Mouse (Mus musculus) CH12.LX (cell line): Measurements from ENCODE around the gene Inpp5a. TPM values are rescaled to one million over a fixed set of nuclear protein-coding genes. Genes with fewer than 3 reads are reported as not detected.

ENCODE experiments used
- DNase-seq: peaks from one replicate; pipeline ENCODE4 v3.0.0-alpha.2; 2013; ENCODE audit errors: extremely low read depth
- H3K27ac ChIP-seq: 2 replicates; pipeline ENCODE4 v1.5.1; 2012; ENCODE audit warnings: low read depth, mild to moderate bottlenecking, control low read depth, moderate library complexity; ENCODE audit not compliant: insufficient read depth
- H3K27me3 ChIP-seq: replicated peaks from 2 replicates; pipeline ENCODE3; 2012; ENCODE audit warnings: inconsistent platforms
- H3K36me3 ChIP-seq, 2 experiments: replicated peaks in 1 of 2; 2 replicates each; pipeline versions ENCODE3 to v1.6.1; 2012; ENCODE audit warnings: inconsistent platforms in 1 of 2, low read length in 1 of 2, mild to moderate bottlenecking in 1 of 2, mixed read lengths in 1 of 2, moderate library complexity in 1 of 2; ENCODE audit not compliant: control insufficient read depth in 1 of 2, insufficient read depth in 1 of 2
- H3K4me1 ChIP-seq, 2 experiments: 2 replicates each; pipeline ENCODE4 v1.6.1; 2012; ENCODE audit warnings: inconsistent platforms in 1 of 2, moderate library complexity in 1 of 2; ENCODE audit not compliant: insufficient read depth in 2 of 2, control insufficient read depth in 1 of 2
- H3K4me2 ChIP-seq: 2 replicates; pipeline ENCODE4 v1.6.1; 2012; ENCODE audit warnings: low read depth, mild to moderate bottlenecking, control low read depth; ENCODE audit not compliant: poor library complexity, insufficient read depth, severe bottlenecking
- H3K4me3 ChIP-seq, 3 experiments: fragments of 150-350 bp in 1 of 3; sonication (generic) in 1 of 3; replicated peaks in 1 of 3; 2 replicates each; pipeline versions ENCODE3 to v1.5.1; 2011 to 2012; ENCODE audit warnings: low read depth in 2 of 3, low read length in 2 of 3, mild to moderate bottlenecking in 2 of 3, moderate library complexity in 2 of 3, control low read depth in 1 of 3, improper control_type of control experiment in 1 of 3, inconsistent platforms in 1 of 3, mixed read lengths in 1 of 3; ENCODE audit not compliant: poor library complexity in 1 of 3
- H3K79me2 ChIP-seq: replicated peaks from 2 replicates; pipeline ENCODE4 v1.6.1; 2012; ENCODE audit warnings: mild to moderate bottlenecking, moderate library complexity; ENCODE audit not compliant: control insufficient read depth, poor library complexity, insufficient read depth, severe bottlenecking; ENCODE audit errors: extremely low read depth
- H3K9ac ChIP-seq: 2 replicates; pipeline ENCODE4 v1.6.1; 2012; ENCODE audit warnings: low read depth, mild to moderate bottlenecking, control low read depth, moderate library complexity; ENCODE audit not compliant: insufficient read depth
- H3K9me3 ChIP-seq: replicated peaks from 2 replicates; pipeline ENCODE3; 2012; ENCODE audit warnings: low read length, inconsistent platforms, mixed read lengths
- CHD2 ChIP-seq: IDR thresholded peaks from 2 replicates; pipeline ENCODE4 v1.6.1; 2011; ENCODE audit warnings: low read length, improper control_type of control experiment
- E2F4 ChIP-seq: IDR thresholded peaks from 2 replicates; pipeline ENCODE4 v1.6.1; 2011; ENCODE audit warnings: low read depth, low read length, improper control_type of control experiment; ENCODE audit not compliant: insufficient replicate concordance
- JUND ChIP-seq: conservative IDR thresholded peaks from 2 replicates; pipeline ENCODE4 v1.6.1; 2011; ENCODE audit warnings: low read depth, low read length, improper control_type of control experiment
- KAT2A ChIP-seq: IDR thresholded peaks from 2 replicates; pipeline ENCODE4 v1.6.1; 2012; ENCODE audit warnings: low read length, improper control_type of control experiment, inconsistent platforms; ENCODE audit not compliant: insufficient replicate concordance
- MAFK ChIP-seq: IDR thresholded peaks from 2 replicates; pipeline ENCODE4 v1.6.1; 2011; ENCODE audit warnings: low read length, improper control_type of control experiment; ENCODE audit not compliant: insufficient replicate concordance
- MAZ ChIP-seq: IDR thresholded peaks from 2 replicates; pipeline ENCODE4 v1.6.1; 2012; ENCODE audit warnings: low read depth, mild to moderate bottlenecking, inconsistent platforms, low read length, improper control_type of control experiment, moderate library complexity
- NELFE ChIP-seq: IDR thresholded peaks from 2 replicates; pipeline ENCODE4 v1.6.1; 2011; ENCODE audit warnings: low read depth, low read length, improper control_type of control experiment
- POLR2A ChIP-seq: IDR thresholded peaks from 2 replicates; pipeline ENCODE4 v1.6.1; 2011; ENCODE audit warnings: low read depth, mild to moderate bottlenecking, improper control_type of control experiment, low read length
- POLR2AphosphoS2 ChIP-seq: IDR thresholded peaks from 2 replicates; pipeline ENCODE4 v1.6.1; 2011; ENCODE audit warnings: low read depth, low read length, improper control_type of control experiment
- RCOR1 ChIP-seq: conservative IDR thresholded peaks from 2 replicates; pipeline ENCODE4 v1.6.1; 2012; ENCODE audit warnings: low read depth, mild to moderate bottlenecking, inconsistent platforms, low read length, improper control_type of control experiment
- SIN3A ChIP-seq: IDR thresholded peaks from 2 replicates; pipeline ENCODE4 v1.6.1; 2012; ENCODE audit warnings: low read length, improper control_type of control experiment, inconsistent platforms
- USF1 ChIP-seq: IDR thresholded peaks from 2 replicates; pipeline ENCODE4 v1.6.1; 2014; ENCODE audit warnings: low read depth, mild to moderate bottlenecking, inconsistent platforms, low read length, improper control_type of control experiment
- ZMIZ1 ChIP-seq: IDR thresholded peaks from 2 replicates; pipeline ENCODE4 v1.6.1; 2012; ENCODE audit warnings: low read depth, mild to moderate bottlenecking, inconsistent platforms, low read length, improper control_type of control experiment
- ZNF384 ChIP-seq: IDR thresholded peaks from 2 replicates; pipeline ENCODE4 v1.6.1; 2012; ENCODE audit warnings: low read depth, low read length, improper control_type of control experiment, inconsistent platforms
- dilution Hi-C: fragments of 300-500 bp; cut with MboI; formaldehyde crosslinking; loops from 2 replicates; pipeline ENCODE4 v1.14.3; 2020; ENCODE audit warnings: low sequenced_read_pairs; ENCODE audit not compliant: extremely low pct_unique_long_range_greater_than_20kb, extremely low pct_ligation_motif_present
- in situ Hi-C: fragments of 300-500 bp; cut with MboI; formaldehyde crosslinking; loops from 3 replicates; pipeline ENCODE4 v1.14.3; 2019; ENCODE audit warnings: low sequenced_read_pairs, low pct_ligation_motif_present, low pct_unique_long_range_greater_than_20kb, mixed read lengths
- polyA plus RNA-seq: library from polyadenylated mRNA; unstranded; fragments of >175 nt; gene quantifications from 2 replicates; pipeline ENCODE4 v1.2.1, GENCODE M21; 2012; ENCODE audit warnings: low read depth; ENCODE audit not compliant: insufficient read length
- total RNA-seq, 2 experiments: library from RNA; depleted of rRNA; stranded (reverse); fragments of 300-350 nt in 1 of 2; fragments of >200 nt in 1 of 2; gene quantifications; 2 replicates each; pipeline ENCODE4 v1.2.3; 2012 to 2014

Inpp5a gene
- total and polyA plus RNA-seq, 3 experiments: 1.7 to 5.4 (median 3.0) TPM

DNA sequence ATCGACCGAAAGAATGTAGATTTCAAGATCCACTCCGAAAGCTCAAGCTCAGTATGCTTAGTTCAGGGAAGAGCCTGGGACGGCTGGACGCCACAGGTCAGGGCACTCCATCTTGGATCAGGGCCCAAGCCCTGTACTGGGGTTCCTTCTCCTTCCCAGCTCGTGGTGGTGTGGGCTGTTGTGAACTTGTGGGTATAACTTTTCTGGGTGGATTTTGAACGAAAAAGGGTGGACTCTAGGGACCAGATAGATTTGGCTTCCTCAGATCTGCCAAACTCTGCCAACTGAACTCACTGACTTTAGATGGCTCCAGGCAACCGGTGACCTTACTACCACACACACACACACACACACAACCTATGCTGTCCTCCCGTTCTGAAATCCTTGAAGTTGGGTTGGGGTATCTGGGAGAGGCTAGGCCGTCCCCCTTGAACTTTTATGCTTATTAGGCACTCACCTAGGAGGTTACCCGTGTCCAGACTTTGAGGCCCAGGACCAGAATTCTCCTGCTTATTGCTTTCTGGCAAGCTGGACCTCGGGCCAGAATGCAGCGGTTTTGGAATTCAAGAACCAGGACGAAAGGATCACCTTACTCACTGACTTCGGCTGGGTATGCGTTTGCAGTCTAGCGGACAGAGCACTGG, 194.3 kb downstream of the Inpp5a start:
- Histone ChIP-seq H3K4me3 (no peak overlapping the region), H3K79me2 (no peaks in the 10 kb centered on the region), H3K9me3 (peaks cover 46% of the 10 kb centered on the region), H3K36me3 (peaks cover 0 to 13% of the 10 kb centered on the region in 2 experiments), H3K27me3 (no peaks in the 10 kb centered on the region), H3K4me2 (no peak overlapping the region), H3K4me1 (peaks cover 0 to 12% of the 10 kb centered on the region in 2 experiments; a peak in 2 of 4 replicates), H3K9ac (no peak overlapping the region), H3K27ac (no peak overlapping the region)
- no peak for DNase-seq
- TF ChIP-seq E2F4 (no peak), MAZ (no peak), NELFE (no peak), SIN3A (no peak), POLR2A (no peak), ZMIZ1 (no peak), POLR2AphosphoS2 (no peak), ZNF384 (no peak), KAT2A (no peak)
- dilution Hi-C loops: no loop called here
- in situ Hi-C loops: no loop called here

DNA sequence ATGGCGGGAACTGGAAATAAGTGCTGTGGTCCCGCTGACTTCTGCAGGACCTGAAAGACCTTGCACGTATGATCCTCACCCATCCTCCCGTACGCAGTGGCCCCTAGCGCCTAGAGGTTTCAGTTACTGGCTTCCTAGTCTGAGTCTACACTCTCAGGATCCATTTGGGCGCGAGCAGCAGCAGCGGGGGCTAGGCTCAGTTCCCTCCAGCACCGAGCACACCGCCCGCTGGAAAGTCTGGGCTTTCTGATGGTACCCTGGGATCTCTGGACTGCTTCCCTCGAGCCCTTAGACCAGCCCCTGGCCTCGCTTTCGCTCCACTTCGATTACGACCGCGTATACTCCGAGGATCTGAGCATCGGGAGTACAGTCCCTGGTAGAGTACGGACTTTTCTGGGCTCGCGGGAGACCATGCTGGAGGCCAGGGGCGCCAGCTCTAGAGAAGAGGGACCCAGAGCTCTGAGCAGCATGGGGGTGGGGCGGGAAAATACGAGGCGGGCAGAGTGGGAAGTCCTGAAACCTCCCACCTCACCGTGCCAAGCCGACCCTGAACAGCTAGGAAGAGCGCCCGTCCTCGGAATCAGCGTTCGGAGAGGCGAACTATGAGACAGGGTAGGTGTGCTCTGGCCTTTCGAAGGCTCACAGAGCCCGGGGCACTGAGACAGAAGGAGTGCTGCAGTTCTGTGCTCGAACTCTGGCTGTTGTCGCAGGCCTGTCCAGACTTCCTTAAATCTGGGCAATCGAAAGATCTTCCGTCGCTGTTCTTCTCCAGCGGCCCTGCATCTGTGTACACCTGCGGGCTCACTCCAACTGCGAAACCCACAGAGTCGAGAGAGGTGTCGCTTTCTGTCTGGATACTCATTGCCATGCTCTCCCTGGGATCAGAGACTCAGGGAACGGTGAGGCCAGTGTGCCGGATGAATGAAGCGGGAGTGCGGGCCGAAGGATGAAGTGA, 195.6 kb downstream of the Inpp5a start:
- no peak for DNase-seq
- no peak overlapping the region for H3K4me3 ChIP-seq
- H3K9ac ChIP-seq: no peak overlapping the region
- dilution Hi-C loops (no loop called here), in situ Hi-C loops (no loop called here)
- peaks cover 0 to 3% of the 10 kb centered on the region in 2 experiments for H3K36me3 ChIP-seq
- no peaks in the 10 kb centered on the region for H3K79me2 ChIP-seq
- H3K27me3 ChIP-seq: peaks cover 2% of the 10 kb centered on the region
- TF ChIP-seq MAFK (no peak), RCOR1 (no peak), USF1 (no peak), POLR2AphosphoS2 (no peak), JUND (no peak), ZNF384 (no peak), CHD2 (no peak), E2F4 (no peak)
- peaks cover 46% of the 10 kb centered on the region for H3K9me3 ChIP-seq
- no peak overlapping the region for H3K4me2 ChIP-seq
- peaks cover 0 to 18% of the 10 kb centered on the region in 2 experiments; a peak in 2 of 4 replicates for H3K4me1 ChIP-seq
- no peak overlapping the region for H3K27ac ChIP-seq
